Mouse (Mus musculus): Measurements from ENCODE around the gene Ado. TPM values are rescaled to one million over a fixed set of nuclear protein-coding genes. Genes with fewer than 3 reads are reported as not detected.

Ado gene
- 35.5 and 49.1 TPM in 2 replicates for polyA plus RNA-seq (2012; rRNA removed)

GRCm38 (mm10) chr10:67548877-67549731 lies at the start of gene Ado:
Gene Ado (minus strand): TSS chr10:67548955.

GRCm38 (mm10) chr10:67535256-67535655 lies 13.5 kb downstream of the Ado start, which contains the start of gene Egr2:
Gene Egr2 (plus strand): TSS chr10:67535475.

Other genes starting within 250 kb of the Ado start
- 15.5 and 21.3 TPM in 2 replicates for gene Egr2, start 13.5 kb downstream of the Ado start, polyA plus RNA-seq (2012; rRNA removed)

All from ovary, adult 2 months (tissue).